Mouse (Mus musculus): ENCODE data around the gene Tmem86a.

DNA sequence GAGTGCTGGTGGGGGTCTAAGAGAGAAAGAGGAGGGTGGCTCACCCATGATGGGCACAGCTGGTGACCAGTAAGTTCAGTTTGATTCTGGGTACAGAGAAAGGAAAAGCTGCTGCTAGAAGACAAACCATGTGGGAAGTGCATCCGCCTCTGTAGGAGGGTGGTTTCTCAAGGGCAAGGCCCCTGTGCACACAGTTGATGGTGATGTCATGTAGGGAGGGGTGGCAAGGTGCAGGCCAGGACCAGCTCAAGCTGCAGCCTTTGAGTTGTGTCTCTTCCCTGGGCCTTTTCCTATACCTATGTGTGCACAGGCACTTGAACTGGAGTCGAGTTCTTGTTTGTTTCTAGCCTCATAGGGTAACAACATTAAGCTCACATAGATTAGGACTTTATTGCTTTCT lies 44.6 kb downstream of the Tmem86a start:
- TF ChIP-seq CTCF (IDR thresholded peaks at IDR 0.05; ENCODE audit: extremely low read depth, insufficient read depth, insufficient read length, insufficient replicate concordance) (no peak), POLR2A (IDR thresholded peaks at IDR 0.05; ENCODE audit: low read depth, low read length) (no peak)

Data from spleen, adult 2 months (tissue).